ENCODE assay signal across 14 mouse cellular contexts in genomic region chr9:61324354-61324753, GRCm38 (mm10). TPM values are rescaled to one million over a fixed set of nuclear protein-coding genes. Genes with fewer than 3 reads are reported as not detected.
A peak's percentile ranks its signal among the peaks of the same experiment; 100 is the strongest.
DNase-seq lines count a peak whose midpoint lies in the region; ATAC-seq lines count a peak whose summit lies in the region.
"Had no signal": no experiment of that assay in that cellular context is flagged by ENCODE, and none has a peak within 500 bp of the region (broad histone marks: within the 10 kb centered on the region; RNA-seq: fewer than 3 reads in every experiment).

No protein-coding gene starts in this region.

- H3K27ac ChIP-seq in midbrain, embryonic 10.5 days (replicated peaks), result peak overlapping the region; percentile 71
- no peak overlapping the region for H3K27ac ChIP-seq in midbrain, embryonic 15.5 days
- peak overlapping the region; percentile 10; the same call in 1 of the 2 replicates for H3K27ac ChIP-seq in forebrain, embryonic 15.5 days (replicated peaks)
- H3K27ac ChIP-seq in midbrain, embryonic 13.5 days, result peak overlapping the region; percentile 15; the same call in 1 of the 2 replicates
- H3K27ac ChIP-seq: heart, embryonic 13.5 days; limb, embryonic 12.5 days had no signal

- H3K4me1 ChIP-seq in midbrain, embryonic 10.5 days, result peaks cover 40% of the 10 kb centered on the region
- peaks cover 23% of the 10 kb centered on the region for H3K4me1 ChIP-seq in midbrain, embryonic 15.5 days
- H3K4me1 ChIP-seq in forebrain, embryonic 15.5 days, result peaks cover 17% of the 10 kb centered on the region
- H3K4me1 ChIP-seq in midbrain, embryonic 13.5 days (replicated peaks), result peaks cover 45% of the 10 kb centered on the region

- no peaks in the 10 kb centered on the region for H3K9me3 ChIP-seq in midbrain, embryonic 10.5 days (replicated peaks)
- no peaks in the 10 kb centered on the region for H3K9me3 ChIP-seq in midbrain, embryonic 15.5 days
- H3K9me3 ChIP-seq in forebrain, embryonic 15.5 days, result no peaks in the 10 kb centered on the region
- H3K9me3 ChIP-seq in midbrain, embryonic 13.5 days, result no peaks in the 10 kb centered on the region
- H3K9me3 ChIP-seq: heart, embryonic 13.5 days; limb, embryonic 12.5 days had no signal

- no peaks in the 10 kb centered on the region for H3K36me3 ChIP-seq in midbrain, embryonic 10.5 days
- H3K36me3 ChIP-seq in midbrain, embryonic 15.5 days (replicated peaks), result no peaks in the 10 kb centered on the region
- no peaks in the 10 kb centered on the region for H3K36me3 ChIP-seq in forebrain, embryonic 15.5 days
- no peaks in the 10 kb centered on the region for H3K36me3 ChIP-seq in midbrain, embryonic 13.5 days
- H3K36me3 ChIP-seq: heart, embryonic 13.5 days; limb, embryonic 12.5 days had no signal

- H3K4me2 ChIP-seq in midbrain, embryonic 15.5 days, result no peak overlapping the region
- H3K4me2 ChIP-seq in forebrain, embryonic 15.5 days (replicated peaks), result 0 out of 2 replicates have a peak overlapping the region, but pooled peaks have one; percentile 3
- no peak overlapping the region for H3K4me2 ChIP-seq in midbrain, embryonic 13.5 days (replicated peaks)
- H3K4me2 ChIP-seq: heart, embryonic 13.5 days; limb, embryonic 12.5 days had no signal

- no peak overlapping the region for H3K9ac ChIP-seq in midbrain, embryonic 15.5 days
- H3K9ac ChIP-seq in forebrain, embryonic 15.5 days (replicated peaks), result no peak overlapping the region
- H3K9ac ChIP-seq in midbrain, embryonic 13.5 days (replicated peaks), result no peak overlapping the region
- H3K9ac ChIP-seq: heart, embryonic 13.5 days; limb, embryonic 12.5 days; liver, postnatal 0 days had no signal

- peaks cover 81% of the 10 kb centered on the region for H3K27me3 ChIP-seq in midbrain, embryonic 10.5 days (ENCODE audit: low read depth, poor library complexity, severe bottlenecking)
- H3K27me3 ChIP-seq in midbrain, embryonic 15.5 days (replicated peaks), result 0 out of 2 replicates have a peak, but pooled peaks cover 8% of the 10 kb centered on the region
- H3K27me3 ChIP-seq in forebrain, embryonic 15.5 days, result no peaks in the 10 kb centered on the region
- H3K27me3 ChIP-seq in midbrain, embryonic 13.5 days, result peaks cover 28% of the 10 kb centered on the region
- H3K27me3 ChIP-seq: Patski had no signal

- peak overlapping the region; percentile 14 for H3K4me3 ChIP-seq in midbrain, embryonic 10.5 days
- H3K4me3 ChIP-seq in midbrain, embryonic 15.5 days, result no peak overlapping the region
- no peak overlapping the region for H3K4me3 ChIP-seq in forebrain, embryonic 15.5 days
- H3K4me3 ChIP-seq in midbrain, embryonic 13.5 days (replicated peaks), result no peak overlapping the region
- H3K4me3 ChIP-seq: heart, embryonic 13.5 days; limb, embryonic 12.5 days had no signal

- WGBS in midbrain, embryonic 10.5 days, result 3% methylated on average over 12 of the region's 12 CpGs
- WGBS in midbrain, embryonic 15.5 days, result 8% methylated on average over 12 of the region's 12 CpGs
- WGBS in forebrain, embryonic 15.5 days, result 14% methylated on average over 12 of the region's 12 CpGs
- 5% methylated on average over 12 of the region's 12 CpGs for WGBS in midbrain, embryonic 13.5 days

- no peak for DNase-seq in midbrain, embryonic 10.5 days (ENCODE audit: low spot score)
- no peak for DNase-seq in MN1 (ENCODE audit: low spot score)
- DNase-seq in adrenal gland, adult (ENCODE audit: inconsistent age in 2 of 2, low spot score in 1 of 2), result no peak
- no peak for DNase-seq in ovary, postnatal 14 days (ENCODE audit: low spot score)
- DNase-seq: cerebellum, adult 2 months; gastrocnemius, postnatal 25 days; kidney, adult 9 months; liver, postnatal 0 days had no signal

- ATAC-seq in midbrain, embryonic 15.5 days (replicated peaks), result no peak
- 0 out of 2 replicates have a peak, but pooled peaks have one; percentile 43 for ATAC-seq in forebrain, embryonic 15.5 days (replicated peaks)
- peak; percentile 81 for ATAC-seq in midbrain, embryonic 13.5 days
- ATAC-seq: Patski had no signal

RNA-seq across cellular contexts. Expression of gene Tle3, which starts 47.8 kb away (rescaled TPM):
- 48.7 and 55.8 TPM in 2 replicates for polyA plus RNA-seq in midbrain, embryonic 10.5 days (2016; fragmentation: Nextera tagmentation; extraction: Ambion mirVana)
- polyA plus RNA-seq in midbrain, embryonic 15.5 days (2015; fragmentation: Nextera tagmentation; extraction: Ambion mirVana), result 34.9 and 39.1 TPM in 2 replicates
- 39.9 and 40.9 TPM in 2 replicates for polyA plus RNA-seq in forebrain, embryonic 15.5 days (2015; fragmentation: Nextera tagmentation; extraction: Ambion mirVana)
- 40.7 and 50.8 TPM in 2 replicates for polyA plus RNA-seq in midbrain, embryonic 13.5 days (2015; fragmentation: Nextera tagmentation; extraction: Ambion mirVana)
